ENCODE assay signal across 14 mouse cellular contexts in genomic region chr6:124865766-124866362, GRCm38 (mm10). TPM values are rescaled to one million over a fixed set of nuclear protein-coding genes. Genes with fewer than 3 reads are reported as not detected.
DNase-seq lines count a peak whose midpoint lies in the region; ATAC-seq and TF ChIP-seq lines count a peak whose summit lies in the region.
"Had no signal": no experiment of that assay in that cellular context is flagged by ENCODE, and none has a peak within 500 bp of the region (broad histone marks: within the 10 kb centered on the region; RNA-seq: fewer than 3 reads in every experiment).

No protein-coding gene starts in this region.

- H3K27ac ChIP-seq in heart, embryonic 12.5 days (ENCODE audit: poor library complexity, severe bottlenecking): no peak overlapping the region
- H3K27ac ChIP-seq in embryonic facial prominence, embryonic 11.5 days (replicated peaks; ENCODE audit: low read depth, low read length): no peak overlapping the region
- H3K27ac ChIP-seq in forebrain, embryonic 16.5 days (ENCODE audit: low read length): no peak overlapping the region; the same call in 1 of the 2 replicates
- H3K27ac ChIP-seq in limb, embryonic 14.5 days (replicated peaks; ENCODE audit: low read depth, low read length): no peak overlapping the region
- H3K27ac ChIP-seq: heart, adult 2 months had no signal

- 64% methylated on average over 18 of the region's 18 CpGs for WGBS in heart, embryonic 12.5 days
- WGBS in embryonic facial prominence, embryonic 11.5 days: 50% methylated on average over 17 of the region's 18 CpGs
- 64% methylated on average over 18 of the region's 18 CpGs for WGBS in forebrain, embryonic 16.5 days
- WGBS in limb, embryonic 14.5 days: 37% methylated on average over 17 of the region's 18 CpGs

- no peak for ATAC-seq in heart, embryonic 12.5 days (ENCODE audit: insufficient number of reproducible peaks, low FRiP score)
- no peak for ATAC-seq in embryonic facial prominence, embryonic 11.5 days (replicated peaks; ENCODE audit: insufficient number of reproducible peaks, low FRiP score, low TSS enrichment, low read depth)
- ATAC-seq in forebrain, embryonic 16.5 days: no peak
- ATAC-seq in limb, embryonic 14.5 days (ENCODE audit: low FRiP score, low read depth): no peak

- H3K9ac ChIP-seq in heart, embryonic 12.5 days: 0 out of 2 replicates have a peak overlapping the region, but pooled peaks have one; percentile 1
- peak overlapping the region; percentile 13; the same call in 1 of the 2 replicates for H3K9ac ChIP-seq in embryonic facial prominence, embryonic 11.5 days (replicated peaks; ENCODE audit: low read length)
- 0 out of 2 replicates have a peak overlapping the region, but pooled peaks have one; percentile 5 for H3K9ac ChIP-seq in forebrain, embryonic 16.5 days (replicated peaks; ENCODE audit: low read depth, low read length)
- H3K9ac ChIP-seq in limb, embryonic 14.5 days (ENCODE audit: low read depth, low read length, severe bottlenecking): 0 out of 2 replicates have a peak overlapping the region, but pooled peaks have one; percentile 21
- H3K9ac ChIP-seq: lung, embryonic 14.5 days had no signal

- peaks cover 50% of the 10 kb centered on the region for H3K27me3 ChIP-seq in heart, embryonic 12.5 days (replicated peaks)
- H3K27me3 ChIP-seq in embryonic facial prominence, embryonic 11.5 days (ENCODE audit: control insufficient read depth, insufficient read depth, low read length): peaks cover 2% of the 10 kb centered on the region; the same call in 1 of the 2 replicates
- no peaks in the 10 kb centered on the region for H3K27me3 ChIP-seq in forebrain, embryonic 16.5 days (replicated peaks; ENCODE audit: control insufficient read depth, insufficient read depth, low read length)
- no peaks in the 10 kb centered on the region for H3K27me3 ChIP-seq in limb, embryonic 14.5 days (ENCODE audit: control insufficient read depth, insufficient read depth, low read length)

- H3K36me3 ChIP-seq in heart, embryonic 12.5 days: no peaks in the 10 kb centered on the region
- H3K36me3 ChIP-seq in embryonic facial prominence, embryonic 11.5 days (replicated peaks; ENCODE audit: control insufficient read depth, insufficient read depth, low read depth, low read length): no peaks in the 10 kb centered on the region
- H3K36me3 ChIP-seq in forebrain, embryonic 16.5 days (ENCODE audit: control insufficient read depth, insufficient read depth): no peaks in the 10 kb centered on the region
- 0 out of 2 replicates have a peak, but pooled peaks cover 3% of the 10 kb centered on the region for H3K36me3 ChIP-seq in limb, embryonic 14.5 days (ENCODE audit: control insufficient read depth, insufficient read depth, low read length)

- DNase-seq in heart, postnatal 4 days: no peak
- no peak for DNase-seq in embryonic facial prominence, embryonic 11.5 days (ENCODE audit: low spot score)
- no peak for DNase-seq in limb, embryonic 14.5 days (ENCODE audit: low spot score)
- no peak for DNase-seq in right cerebral cortex, adult 18-20 months
- no peak for DNase-seq in retina, postnatal 1 day
- DNase-seq in ovary, postnatal 36 days (ENCODE audit: low spot score): no peak
- DNase-seq: adrenal gland, adult 8-10 months; heart, adult 2 months; lung, embryonic 14.5 days had no signal

- no peak for TF ChIP-seq POLR2A in limb, embryonic 14.5 days (IDR thresholded peaks at IDR 0.05; ENCODE audit: borderline replicate concordance, extremely low read depth, insufficient read depth, insufficient read length)

- H3K4me1 ChIP-seq in heart, embryonic 12.5 days (replicated peaks): peaks cover 22% of the 10 kb centered on the region
- H3K4me1 ChIP-seq in embryonic facial prominence, embryonic 11.5 days (ENCODE audit: control insufficient read depth, insufficient read depth, low read length): peaks cover 7% of the 10 kb centered on the region
- H3K4me1 ChIP-seq in forebrain, embryonic 16.5 days (replicated peaks; ENCODE audit: control insufficient read depth, insufficient read depth, low read length): peaks cover 34% of the 10 kb centered on the region
- H3K4me1 ChIP-seq in limb, embryonic 14.5 days (ENCODE audit: control insufficient read depth, insufficient read depth, low read length): peaks cover 17% of the 10 kb centered on the region; the same call in 1 of the 2 replicates

- no peak overlapping the region for H3K4me2 ChIP-seq in heart, embryonic 12.5 days
- no peak overlapping the region for H3K4me2 ChIP-seq in embryonic facial prominence, embryonic 11.5 days (ENCODE audit: low read depth, low read length)
- H3K4me2 ChIP-seq in forebrain, embryonic 16.5 days (ENCODE audit: low read length): no peak overlapping the region
- no peak overlapping the region for H3K4me2 ChIP-seq in limb, embryonic 14.5 days (replicated peaks; ENCODE audit: low read depth, low read length, severe bottlenecking)
- H3K4me2 ChIP-seq: lung, embryonic 14.5 days had no signal

- no peak overlapping the region for H3K4me3 ChIP-seq in heart, embryonic 12.5 days
- H3K4me3 ChIP-seq in embryonic facial prominence, embryonic 11.5 days (ENCODE audit: low read depth, low read length): no peak overlapping the region
- H3K4me3 ChIP-seq in forebrain, embryonic 16.5 days (replicated peaks; ENCODE audit: low read length): no peak overlapping the region
- no peak overlapping the region for H3K4me3 ChIP-seq in limb, embryonic 14.5 days (replicated peaks; ENCODE audit: low read length)
- H3K4me3 ChIP-seq: heart, adult 2 months had no signal

- no peaks in the 10 kb centered on the region for H3K9me3 ChIP-seq in heart, embryonic 12.5 days (replicated peaks)
- H3K9me3 ChIP-seq in embryonic facial prominence, embryonic 11.5 days (replicated peaks; ENCODE audit: control insufficient read depth, low read length): no peaks in the 10 kb centered on the region
- no peaks in the 10 kb centered on the region for H3K9me3 ChIP-seq in forebrain, embryonic 16.5 days (ENCODE audit: control insufficient read depth, low read length)
- no peaks in the 10 kb centered on the region for H3K9me3 ChIP-seq in limb, embryonic 14.5 days (ENCODE audit: control insufficient read depth, low read length)

RNA-seq across cellular contexts. Expression of gene Gpr162, which starts 2.1 kb away (rescaled TPM):
- 1.9 and 2.2 TPM in 2 replicates for polyA plus RNA-seq in heart, embryonic 12.5 days (2016; fragmentation: Nextera tagmentation; extraction: Ambion mirVana)
- total RNA-seq in heart, postnatal 4 days (2021): 1 to 10 TPM; 5.7 to 7.4 TPM
- 0.59 and 0.72 TPM in 2 replicates for polyA plus RNA-seq in embryonic facial prominence, embryonic 11.5 days (2014; fragmentation: Nextera tagmentation; extraction: Ambion mirVana)
- polyA plus RNA-seq in forebrain, embryonic 16.5 days (2015; fragmentation: Nextera tagmentation; extraction: Ambion mirVana): 21.8 and 28.8 TPM in 2 replicates
- 7.5 and 10.8 TPM in 2 replicates for polyA plus RNA-seq in limb, embryonic 14.5 days (2012; rRNA removed)
- polyA plus RNA-seq in limb, embryonic 14.5 days (2014; fragmentation: Nextera tagmentation; extraction: Ambion mirVana): 2.1 and 2.3 TPM in 2 replicates
- total RNA-seq: neutrophil, adult 5-6 weeks had no signal

RNA-seq across cellular contexts. Expression of gene P3h3, which starts 8.3 kb away (rescaled TPM):
- polyA plus RNA-seq in heart, embryonic 12.5 days (2016; fragmentation: Nextera tagmentation; extraction: Ambion mirVana): 19.2 and 21.9 TPM in 2 replicates
- 10 to 100 TPM; 30.0 to 31.6 TPM for total RNA-seq in heart, postnatal 4 days (2021)
- 14.7 and 18.5 TPM in 2 replicates for polyA plus RNA-seq in embryonic facial prominence, embryonic 11.5 days (2014; fragmentation: Nextera tagmentation; extraction: Ambion mirVana)
- polyA plus RNA-seq in forebrain, embryonic 16.5 days (2015; fragmentation: Nextera tagmentation; extraction: Ambion mirVana): 13.0 and 16.8 TPM in 2 replicates
- polyA plus RNA-seq in limb, embryonic 14.5 days (2012; rRNA removed): 339 and 401 TPM in 2 replicates
- 57.5 and 67.6 TPM in 2 replicates for polyA plus RNA-seq in limb, embryonic 14.5 days (2014; fragmentation: Nextera tagmentation; extraction: Ambion mirVana)
- total RNA-seq: neutrophil, adult 5-6 weeks had no signal

RNA-seq across cellular contexts. Expression of gene Cd4, which starts 22.2 kb away (rescaled TPM):
- polyA plus RNA-seq in heart, embryonic 12.5 days (2016; fragmentation: Nextera tagmentation; extraction: Ambion mirVana): not detected in 2 replicates
- under 1 TPM; 0.41 to 0.55 TPM for total RNA-seq in heart, postnatal 4 days (2021)
- polyA plus RNA-seq in embryonic facial prominence, embryonic 11.5 days (2014; fragmentation: Nextera tagmentation; extraction: Ambion mirVana): not detected in 2 replicates
- 0.06 and 0.30 TPM in 2 replicates for polyA plus RNA-seq in forebrain, embryonic 16.5 days (2015; fragmentation: Nextera tagmentation; extraction: Ambion mirVana)
- polyA plus RNA-seq in limb, embryonic 14.5 days (2012; rRNA removed): 0.23 and 0.26 TPM in 2 replicates
- 0.10 and 0.51 TPM in 2 replicates for polyA plus RNA-seq in limb, embryonic 14.5 days (2014; fragmentation: Nextera tagmentation; extraction: Ambion mirVana)
- polyA plus RNA-seq: lung, embryonic 14.5 days had no signal

RNA-seq across cellular contexts. Expression of gene Gnb3, which starts 25.8 kb away (rescaled TPM):
- 6.4 and 7.8 TPM in 2 replicates for polyA plus RNA-seq in heart, embryonic 12.5 days (2016; fragmentation: Nextera tagmentation; extraction: Ambion mirVana)
- total RNA-seq in heart, postnatal 4 days (2021): 1 to 10 TPM; 2.6 to 3.9 TPM
- 0.27 and 0.56 TPM in 2 replicates for polyA plus RNA-seq in embryonic facial prominence, embryonic 11.5 days (2014; fragmentation: Nextera tagmentation; extraction: Ambion mirVana)
- polyA plus RNA-seq in forebrain, embryonic 16.5 days (2015; fragmentation: Nextera tagmentation; extraction: Ambion mirVana): 0.42 and 0.75 TPM in 2 replicates
- polyA plus RNA-seq in limb, embryonic 14.5 days (2012; rRNA removed): 1.9 and 2.3 TPM in 2 replicates
- 1.6 and 1.8 TPM in 2 replicates for polyA plus RNA-seq in limb, embryonic 14.5 days (2014; fragmentation: Nextera tagmentation; extraction: Ambion mirVana)
- total RNA-seq: hematopoietic stem cell, adult 5-6 weeks; megakaryocyte, adult 5-6 weeks had no signal

RNA-seq across cellular contexts. Expression of gene Cdca3, which starts 36.5 kb away (rescaled TPM):
- polyA plus RNA-seq in heart, embryonic 12.5 days (2016; fragmentation: Nextera tagmentation; extraction: Ambion mirVana): 105 and 121 TPM in 2 replicates
- 10 to 100 TPM; 77.8 to 82.6 TPM for total RNA-seq in heart, postnatal 4 days (2021)
- 210 and 212 TPM in 2 replicates for polyA plus RNA-seq in embryonic facial prominence, embryonic 11.5 days (2014; fragmentation: Nextera tagmentation; extraction: Ambion mirVana)
- 69.7 and 76.7 TPM in 2 replicates for polyA plus RNA-seq in forebrain, embryonic 16.5 days (2015; fragmentation: Nextera tagmentation; extraction: Ambion mirVana)
- polyA plus RNA-seq in limb, embryonic 14.5 days (2012; rRNA removed): 141 and 164 TPM in 2 replicates
- polyA plus RNA-seq in limb, embryonic 14.5 days (2014; fragmentation: Nextera tagmentation; extraction: Ambion mirVana): 128 and 146 TPM in 2 replicates
